Mouse (Mus musculus) limb, embryonic 14.5 days (tissue): ENCODE data around the gene Fam71f1. TPM values are rescaled to one million over a fixed set of nuclear protein-coding genes. Genes with fewer than 3 reads are reported as not detected.

Experiments
- ATAC-seq: fragments of 200-750 bp; cut with Nextera tagmentation; 2 replicates; pipeline ENCODE4 v1.8.0; 2017; ENCODE audit warnings: low read depth, moderate number of reproducible peaks, moderate TSS enrichment; ENCODE audit not compliant: low FRiP score
- DNase-seq: peaks from one replicate; pipeline ENCODE4 v3.0.0-alpha.2; 2015; ENCODE audit warnings: low spot score
- H3K27ac ChIP-seq: fragments of 300-500 bp; sonication (generic); replicated peaks from 2 replicates; pipeline ENCODE4 v1.5.1; 2014; ENCODE audit warnings: low read depth, mild to moderate bottlenecking, low read length, moderate library complexity, mixed read lengths
- H3K27me3 ChIP-seq: fragments of 300-500 bp; sonication (generic); 2 replicates; pipeline ENCODE4 v1.6.1; 2014; ENCODE audit warnings: low read length, mixed read lengths; ENCODE audit not compliant: control insufficient read depth, insufficient read depth
- H3K36me3 ChIP-seq: fragments of 300-500 bp; sonication (generic); 2 replicates; pipeline ENCODE4 v1.6.1; 2014; ENCODE audit warnings: mild to moderate bottlenecking, low read length, moderate library complexity, mixed read lengths; ENCODE audit not compliant: control insufficient read depth, insufficient read depth
- H3K4me1 ChIP-seq: fragments of 300-500 bp; sonication (generic); 2 replicates; pipeline ENCODE4 v1.6.1; 2014; ENCODE audit warnings: antibody characterized with exemption, low read length, mixed read lengths; ENCODE audit not compliant: control insufficient read depth, insufficient read depth
- H3K4me2 ChIP-seq: fragments of 300-500 bp; sonication (generic); replicated peaks from 2 replicates; pipeline ENCODE4 v1.6.1; 2014; ENCODE audit warnings: low read depth, mild to moderate bottlenecking, low read length, moderate library complexity; ENCODE audit not compliant: severe bottlenecking
- H3K4me3 ChIP-seq: fragments of 300-500 bp; sonication (generic); replicated peaks from 2 replicates; pipeline ENCODE4 v1.5.1; 2014; ENCODE audit warnings: low read length
- H3K9ac ChIP-seq: fragments of 300-500 bp; sonication (generic); 2 replicates; pipeline ENCODE4 v1.6.1; 2014; ENCODE audit warnings: mild to moderate bottlenecking, low read depth, low read length, moderate library complexity; ENCODE audit not compliant: severe bottlenecking
- H3K9me3 ChIP-seq: fragments of 300-500 bp; sonication (generic); 2 replicates; pipeline ENCODE4 v1.6.1; 2016; ENCODE audit warnings: low read length; ENCODE audit not compliant: control insufficient read depth
- POLR2A ChIP-seq: fragments of 200-500 bp; IDR thresholded peaks from 2 replicates; pipeline ENCODE4 v1.8.0; 2012; ENCODE audit warnings: inconsistent platforms, mild to moderate bottlenecking, moderate library complexity, borderline replicate concordance; ENCODE audit not compliant: insufficient read depth, insufficient read length; ENCODE audit errors: extremely low read depth
- WGBS: fragments of 180-500 bp; shearing (Covaris S2); extraction: QIAGEN DNeasy Blood & Tissue Kit; methylation state at CpG from one replicate; pipeline ENCODE4 v1.1.7; 2014; 5-methylcytosine and 5-hydroxymethylcytosine counted together
- polyA plus RNA-seq, 2 experiments: library from polyadenylated mRNA; depleted of rRNA in 1 of 2; stranded (reverse) in 1 of 2; unstranded in 1 of 2; fragments of >200 nt; fragmentation: Nextera tagmentation in 1 of 2; extraction: Ambion mirVana in 1 of 2; gene quantifications; 2 replicates each; pipeline versions ENCODE4 v1.2.1 to v1.2.3; 2012 to 2014

Fam71f1 gene
- polyA plus RNA-seq, 2 experiments: 0.10 TPM; not detected in 1

DNA sequence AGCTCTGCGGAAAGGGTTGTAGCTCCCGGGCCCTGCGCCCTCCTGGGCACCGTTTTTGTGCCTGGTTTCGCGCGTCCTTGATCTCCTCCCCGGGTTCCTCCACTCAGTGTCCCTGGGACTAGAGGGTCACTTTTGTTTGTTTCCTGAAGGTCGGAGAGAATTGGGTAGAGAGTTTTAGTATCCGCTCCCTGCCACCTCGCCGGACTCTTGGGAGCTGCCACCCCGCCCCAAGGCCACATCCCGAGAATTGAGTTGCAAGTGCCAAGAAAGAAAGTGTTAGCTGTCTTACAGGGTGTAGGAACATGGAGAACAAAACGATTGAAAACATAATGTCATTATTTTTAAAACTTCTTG lies 29.4 kb downstream of the Fam71f1 start:
- no peak for TF ChIP-seq POLR2A
- ATAC-seq (no peak), DNase-seq (peak; percentile 16)
- Histone ChIP-seq H3K27me3 (no peaks in the 10 kb centered on the region), H3K9me3 (no peaks in the 10 kb centered on the region), H3K9ac (peak overlapping the region; percentile 97), H3K27ac (peak overlapping the region; percentile 89), H3K4me1 (peaks cover 14% of the 10 kb centered on the region), H3K4me3 (peak overlapping the region; percentile 91), H3K36me3 (no peaks in the 10 kb centered on the region), H3K4me2 (peak overlapping the region; percentile 72)
- 0% methylated on average over 15 of the region's 15 CpGs for WGBS

DNA sequence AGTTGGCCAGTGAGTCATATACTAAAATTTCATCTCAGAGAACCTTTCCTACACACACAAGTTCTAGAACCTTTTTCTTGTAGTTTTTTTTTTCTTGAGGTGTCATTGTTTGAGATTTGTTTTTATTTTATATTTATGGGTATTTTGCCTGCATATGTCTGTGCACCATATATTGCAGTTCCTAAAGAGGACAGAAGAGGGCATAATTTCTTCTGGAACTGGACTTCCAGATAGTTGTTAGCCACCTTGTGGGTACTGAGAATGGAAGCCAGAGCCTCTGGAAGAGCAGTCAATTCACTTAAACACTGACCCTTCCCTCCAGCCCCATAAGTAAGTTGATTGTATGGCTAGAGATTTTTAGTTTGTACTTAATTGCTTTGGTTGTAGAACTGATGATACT lies 32.7 kb downstream of the Fam71f1 start:
- Histone ChIP-seq H3K27me3 (no peaks in the 10 kb centered on the region), H3K9ac (no peak overlapping the region), H3K36me3 (peaks cover 4% of the 10 kb centered on the region), H3K4me1 (peaks cover 14% of the 10 kb centered on the region), H3K9me3 (no peaks in the 10 kb centered on the region), H3K27ac (no peak overlapping the region), H3K4me2 (no peak overlapping the region), H3K4me3 (no peak overlapping the region)
- TF ChIP-seq POLR2A: no peak
- no peak for DNase-seq
- ATAC-seq: no peak

DNA sequence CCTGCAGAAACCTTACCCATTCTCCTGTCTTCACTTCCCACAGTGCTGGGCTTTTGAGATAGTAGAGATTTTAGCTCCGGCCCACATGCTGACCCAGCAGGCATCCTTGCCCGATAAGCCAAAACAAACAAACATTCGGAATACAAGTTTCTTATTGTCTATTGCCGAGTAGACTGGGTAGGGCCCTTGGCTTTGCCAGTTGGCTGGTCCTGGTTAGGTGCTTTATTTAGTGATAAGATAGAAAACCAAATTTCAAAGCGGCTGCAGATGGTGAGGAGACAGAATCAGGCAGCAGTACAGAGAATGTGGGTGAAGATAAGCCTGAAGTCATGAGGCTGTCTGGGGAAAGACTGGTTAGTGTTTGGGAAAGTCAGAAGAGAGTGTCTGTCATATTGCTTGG lies 33.9 kb downstream of the Fam71f1 start:
- peaks cover 16% of the 10 kb centered on the region for H3K36me3 ChIP-seq
- H3K27me3 ChIP-seq: no peaks in the 10 kb centered on the region
- no peaks in the 10 kb centered on the region for H3K9me3 ChIP-seq
- WGBS: 81% methylated on average over 5 of the region's 5 CpGs
- TF ChIP-seq POLR2A: no peak
- H3K4me1 ChIP-seq: peaks cover 9% of the 10 kb centered on the region
- DNase-seq (no peak), ATAC-seq (no peak)
- no peak overlapping the region for H3K9ac ChIP-seq
- no peak overlapping the region for H3K27ac ChIP-seq
- H3K4me2 ChIP-seq: no peak overlapping the region
- H3K4me3 ChIP-seq: no peak overlapping the region

DNA sequence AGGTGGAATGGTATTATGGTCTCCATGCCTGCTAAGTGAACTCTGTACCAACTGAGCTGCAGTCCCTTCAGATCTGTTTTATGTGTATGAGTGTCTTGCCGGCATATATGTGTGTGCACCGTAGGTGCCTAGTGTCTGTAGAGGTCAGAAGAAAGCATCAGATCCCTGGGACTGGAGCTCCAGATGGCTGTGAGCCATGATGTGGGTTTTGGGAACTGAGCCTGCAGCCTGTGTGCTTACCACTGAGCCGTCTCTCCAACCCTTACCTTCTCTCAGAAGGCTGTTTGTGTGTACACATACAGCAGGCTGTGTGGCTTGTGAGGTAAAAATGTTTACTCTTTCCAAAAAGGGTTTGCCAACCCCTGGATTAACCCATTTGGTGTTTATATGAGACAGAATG lies 40.4 kb downstream of the Fam71f1 start:
- Histone ChIP-seq H3K4me2 (no peak overlapping the region), H3K27ac (no peak overlapping the region), H3K9ac (no peak overlapping the region), H3K27me3 (no peaks in the 10 kb centered on the region), H3K4me3 (no peak overlapping the region), H3K9me3 (no peaks in the 10 kb centered on the region), H3K36me3 (peaks cover 60% of the 10 kb centered on the region), H3K4me1 (peaks cover 12% of the 10 kb centered on the region)
- no peak for DNase-seq
- TF ChIP-seq POLR2A: no peak
- ATAC-seq: no peak
- WGBS: 96% methylated on average over 3 of the region's 3 CpGs

- TF ChIP-seq POLR2A: no peak
- Histone ChIP-seq H3K27ac (no peak overlapping the region), H3K9ac (no peak overlapping the region), H3K4me2 (no peak overlapping the region), H3K4me3 (no peak overlapping the region), H3K4me1 (peaks cover 12% of the 10 kb centered on the region), H3K36me3 (peaks cover 63% of the 10 kb centered on the region), H3K9me3 (no peaks in the 10 kb centered on the region), H3K27me3 (no peaks in the 10 kb centered on the region)
- no peak for DNase-seq
- no peak for ATAC-seq
- 83% methylated on average over 6 of the region's 6 CpGs for WGBS
These were observed 41.3 kb downstream of the Fam71f1 start for GRCm38 (mm10) chr6:29360211-29360610.

DNA sequence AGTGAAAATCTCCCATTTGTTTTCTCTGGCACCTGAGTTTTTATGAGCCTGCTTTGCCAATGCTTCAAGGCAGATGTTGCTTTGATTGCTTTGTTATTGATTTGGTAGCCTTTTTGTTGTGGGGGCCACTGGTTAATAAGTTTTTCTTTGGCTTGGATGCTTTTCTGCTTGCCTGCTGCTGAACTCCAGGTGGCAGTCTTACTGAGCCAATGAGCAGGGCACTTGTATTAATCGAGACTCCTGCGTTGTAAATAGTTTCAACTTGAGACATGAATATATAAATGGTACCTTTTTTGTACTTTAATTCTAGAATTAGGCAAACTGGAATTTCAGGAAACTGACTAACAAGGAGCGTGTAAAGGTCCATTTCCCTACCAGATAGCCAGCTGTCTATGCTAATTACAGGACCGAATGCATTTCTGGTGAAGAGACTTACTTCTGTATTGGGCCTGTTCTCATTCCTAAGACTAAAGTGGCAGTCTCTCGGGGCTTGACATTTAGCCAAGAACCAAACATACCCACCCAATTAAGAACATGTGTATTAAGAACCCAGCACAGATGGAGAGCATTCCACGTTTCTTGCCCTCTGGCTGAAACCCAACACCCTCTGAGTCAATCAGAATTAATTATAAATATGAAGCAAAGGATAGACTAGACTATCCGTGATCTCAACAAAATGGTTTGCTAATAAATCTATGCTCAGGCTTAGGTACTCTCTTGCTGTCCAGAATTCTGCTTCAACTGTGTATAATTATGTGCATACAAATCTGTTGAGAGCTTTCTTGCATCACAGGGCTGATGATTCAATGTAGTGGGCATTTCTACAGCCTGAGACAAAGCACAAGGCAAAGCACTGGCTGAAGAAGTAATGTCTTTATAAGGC lies 43.5 kb downstream of the Fam71f1 start:
- Histone ChIP-seq H3K9me3 (no peaks in the 10 kb centered on the region), H3K4me3 (no peak overlapping the region), H3K27ac (peak overlapping the region; percentile 38), H3K4me1 (peaks cover 12% of the 10 kb centered on the region), H3K4me2 (no peak overlapping the region), H3K36me3 (peaks cover 73% of the 10 kb centered on the region), H3K9ac (no peak overlapping the region), H3K27me3 (no peaks in the 10 kb centered on the region)
- DNase-seq (no peak), ATAC-seq (no peak)
- 40% methylated on average over 7 of the region's 7 CpGs for WGBS
- no peak for TF ChIP-seq POLR2A
